Mouse (Mus musculus): ENCODE results near the gene Acsl6. TPM values are rescaled to one million over a fixed set of nuclear protein-coding genes. Genes with fewer than 3 reads are reported as not detected.
"Not testable (repeated sequence)": the region's sequence is repeated elsewhere in the genome, so short reads cannot be mapped to it uniquely, and the experiment has no call there.

Acsl6 gene
- total RNA-seq, 1 experiment from 2014 or later = not detected

DNA sequence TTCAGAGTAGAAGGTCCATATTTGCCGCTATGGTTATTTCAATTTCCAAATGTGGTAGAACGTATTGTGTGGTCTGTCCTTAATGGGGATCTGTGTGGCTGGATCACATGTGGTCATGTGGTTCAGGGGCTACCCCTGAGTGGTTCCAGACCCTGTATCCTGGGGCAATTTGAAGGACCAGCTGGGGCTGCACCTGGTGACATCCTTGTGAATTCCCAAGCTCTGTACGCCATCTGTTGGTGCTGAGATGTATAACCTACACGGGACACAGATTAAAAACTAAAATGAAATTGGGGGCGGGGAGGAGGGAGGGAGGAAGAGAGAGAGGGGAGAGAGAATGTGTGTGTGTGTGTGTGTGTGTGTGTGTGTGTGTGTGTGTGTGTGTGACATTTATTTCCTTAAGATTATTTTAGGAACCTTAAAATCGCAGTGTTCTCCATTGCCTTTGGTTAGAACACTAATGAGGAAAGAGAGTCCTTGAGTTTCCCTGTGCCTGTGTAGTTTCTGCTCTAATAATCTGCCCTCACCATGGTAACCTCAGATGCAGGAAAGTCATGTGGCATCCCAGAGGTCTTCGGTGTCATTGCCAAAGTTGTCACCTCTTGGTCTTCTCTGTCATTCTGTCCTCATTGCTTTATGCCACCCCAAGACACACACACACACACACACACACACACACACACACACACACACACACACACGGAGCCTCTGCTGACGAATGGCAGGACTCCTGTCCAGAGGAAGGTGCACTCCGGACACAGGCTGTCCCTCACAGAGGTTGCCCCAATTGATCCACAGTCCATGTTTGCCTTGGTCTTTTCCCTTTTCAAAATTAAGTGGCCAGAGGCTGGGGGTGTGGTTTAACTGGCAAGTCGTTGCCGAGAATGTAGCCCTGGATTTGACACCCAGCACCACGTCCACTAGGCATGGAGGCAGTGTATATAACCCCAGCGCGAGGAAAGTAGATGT, 51.3 kb downstream of the Acsl6 start:
- ATAC-seq (replicated peaks; ENCODE audit: insufficient number of reproducible peaks, low FRiP score, low TSS enrichment, poor library complexity, severe bottlenecking) = no peak

GRCm38 (mm10) chr11:54355564-54355955, 52.0 kb downstream of the Acsl6 start:
- no peak for ATAC-seq (replicated peaks; ENCODE audit: insufficient number of reproducible peaks, low FRiP score, low TSS enrichment, poor library complexity, severe bottlenecking)

DNA sequence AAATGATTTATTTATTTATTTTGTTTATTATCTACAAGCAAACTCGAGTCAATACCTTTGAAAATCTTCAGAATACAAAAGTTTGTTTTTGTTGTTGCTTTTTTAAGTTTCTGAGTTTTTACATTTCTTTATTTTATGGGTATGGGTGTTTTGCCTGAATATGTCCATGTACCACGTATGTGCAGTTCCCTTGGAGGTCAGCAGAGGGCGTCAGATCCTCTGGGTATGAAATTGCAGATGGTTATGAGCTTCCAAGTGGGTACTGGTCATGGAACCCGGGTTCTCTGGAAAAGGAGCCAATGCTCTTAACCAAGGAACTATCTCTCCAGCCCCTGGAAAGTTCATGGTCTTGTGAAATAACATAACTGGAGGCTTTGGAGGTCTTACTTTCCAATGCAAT, 53.1 kb downstream of the Acsl6 start:
- no peak for ATAC-seq (replicated peaks; ENCODE audit: insufficient number of reproducible peaks, low FRiP score, low TSS enrichment, poor library complexity, severe bottlenecking)

DNA sequence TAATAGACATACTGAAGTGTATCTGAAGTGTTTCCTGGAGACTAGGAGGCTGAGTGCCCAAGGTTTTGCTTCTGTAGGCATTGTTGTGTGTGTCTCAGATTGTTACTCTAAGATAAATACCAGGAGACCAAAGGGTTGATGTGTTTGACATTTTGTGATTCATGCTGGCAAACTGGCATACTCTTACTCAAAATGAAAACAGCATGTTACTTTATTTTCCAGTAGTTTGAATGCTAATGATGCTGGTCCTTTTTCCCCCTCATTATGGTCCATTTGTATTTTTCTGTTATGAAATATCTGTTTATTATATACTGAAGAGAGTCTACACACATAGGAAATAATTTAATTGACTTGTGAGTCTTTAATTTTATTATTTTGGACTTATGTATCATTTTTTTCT, 69.0 kb downstream of the Acsl6 start:
- ATAC-seq (replicated peaks; ENCODE audit: insufficient number of reproducible peaks, low FRiP score, low TSS enrichment, poor library complexity, severe bottlenecking) = no peak

DNA sequence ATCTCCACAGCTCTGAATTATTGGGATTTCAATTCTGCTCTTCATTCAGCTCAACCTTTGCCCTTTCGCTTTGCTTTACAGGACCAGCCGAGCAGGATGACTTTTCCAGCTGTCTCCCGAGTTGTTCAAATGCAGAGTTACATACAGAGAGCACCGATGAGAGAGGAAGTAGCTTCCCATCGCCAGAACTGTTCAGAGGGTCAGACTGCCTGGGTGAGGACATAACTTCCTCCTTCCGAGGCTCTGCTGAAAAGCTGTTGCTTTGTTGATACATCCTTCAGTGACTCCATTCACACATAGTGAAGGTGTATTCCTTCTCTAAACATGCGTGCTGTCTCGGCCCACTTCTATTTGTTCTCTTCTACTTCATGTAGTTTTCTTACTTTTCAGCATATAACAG, 86.8 kb downstream of the Acsl6 start:
- ATAC-seq (replicated peaks; ENCODE audit: insufficient number of reproducible peaks, low FRiP score, low TSS enrichment, poor library complexity, severe bottlenecking) = no peak

DNA sequence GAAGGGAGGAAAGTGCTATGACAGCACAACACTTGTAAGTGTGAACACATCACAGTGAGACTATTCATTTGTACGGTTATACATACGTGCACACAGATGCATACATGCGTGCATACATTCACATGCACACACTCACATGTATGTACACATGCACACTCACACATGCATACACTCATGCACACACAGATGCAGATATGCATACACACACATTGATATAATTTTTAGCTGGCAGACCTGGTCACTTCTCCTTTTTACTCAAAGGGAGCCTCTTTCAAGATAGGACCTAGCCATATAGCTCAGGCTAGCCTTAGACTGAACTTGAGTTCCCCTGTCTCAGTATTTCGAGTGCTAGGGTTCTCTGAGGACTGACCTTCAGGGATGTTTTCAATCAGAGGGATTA, 87.7 kb downstream of the Acsl6 start:
- no peak for ATAC-seq (replicated peaks; ENCODE audit: insufficient number of reproducible peaks, low FRiP score, low TSS enrichment, poor library complexity, severe bottlenecking)

- no peak for ATAC-seq (replicated peaks; ENCODE audit: insufficient number of reproducible peaks, low FRiP score, low TSS enrichment, poor library complexity, severe bottlenecking)
Observed at GRCm38 (mm10) chr11:54396686-54397085, 93.1 kb downstream of the Acsl6 start.

DNA sequence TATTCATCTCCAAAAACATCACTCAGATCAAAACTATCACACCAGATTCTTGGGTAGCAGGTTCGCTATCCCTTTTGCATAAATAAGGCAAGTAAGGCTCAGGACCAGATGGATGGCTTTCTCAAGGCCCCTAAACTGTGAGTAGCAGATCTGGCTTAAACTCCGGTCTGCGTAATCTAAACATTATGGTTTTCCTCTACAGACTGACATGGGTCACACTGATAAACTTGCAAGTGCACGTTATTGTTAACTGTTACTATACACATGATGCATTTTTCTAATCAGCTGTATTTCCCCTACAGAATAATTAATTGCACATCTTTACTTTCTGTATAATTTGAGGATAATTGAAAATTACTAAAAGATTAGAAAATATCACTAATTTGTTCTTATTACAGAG, 94.5 kb downstream of the Acsl6 start:
- ATAC-seq (replicated peaks; ENCODE audit: insufficient number of reproducible peaks, low FRiP score, low TSS enrichment, poor library complexity, severe bottlenecking) = no peak

DNA sequence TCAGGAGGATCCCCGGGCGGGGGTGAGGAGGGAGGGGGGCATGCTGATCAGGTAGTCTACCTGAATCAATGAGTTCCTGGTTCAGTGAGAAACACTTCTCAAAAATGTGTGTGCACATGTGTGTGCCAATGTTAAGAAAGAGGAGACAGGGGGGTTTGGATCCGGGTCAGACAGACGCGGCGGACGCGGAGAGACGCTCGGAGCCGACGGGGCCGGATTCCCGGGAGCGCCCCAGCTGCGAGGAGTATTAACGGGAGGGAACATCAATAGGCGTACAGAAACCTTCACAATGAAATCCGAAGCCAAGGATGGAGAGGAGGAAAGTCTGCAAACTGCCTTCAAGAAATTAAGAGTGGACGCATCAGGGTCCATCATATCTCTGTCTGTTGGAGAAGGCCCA, 97.2 kb downstream of the Acsl6 start:
- ATAC-seq (replicated peaks; ENCODE audit: insufficient number of reproducible peaks, low FRiP score, low TSS enrichment, poor library complexity, severe bottlenecking) = not testable (repeated sequence)

- no peak for ATAC-seq (replicated peaks; ENCODE audit: insufficient number of reproducible peaks, low FRiP score, low TSS enrichment, poor library complexity, severe bottlenecking)
Observed at GRCm38 (mm10) chr11:54404885-54405284, 101.3 kb downstream of the Acsl6 start.

- no peak for ATAC-seq (replicated peaks; ENCODE audit: insufficient number of reproducible peaks, low FRiP score, low TSS enrichment, poor library complexity, severe bottlenecking)
Observed at GRCm38 (mm10) chr11:54406930-54407546, 103.4 kb downstream of the Acsl6 start.

DNA sequence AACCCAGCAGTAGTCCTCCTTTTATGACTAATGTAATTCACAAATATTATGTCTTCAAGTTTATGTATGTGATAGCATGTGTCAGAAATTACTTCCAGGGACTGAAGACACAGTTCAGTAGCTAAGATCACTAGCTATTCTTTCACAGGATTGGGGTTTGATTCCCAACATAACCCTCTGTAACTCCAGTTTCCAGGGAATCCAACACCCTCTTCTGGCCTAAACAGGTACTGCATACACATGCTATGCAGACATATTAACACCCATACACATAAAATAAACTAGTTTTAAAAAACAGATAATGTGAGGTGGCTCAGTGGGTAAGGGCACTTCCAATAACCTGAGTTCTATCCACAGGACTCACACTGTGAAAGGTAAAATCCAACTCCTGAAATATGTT, 107.0 kb downstream of the Acsl6 start:
- ATAC-seq (replicated peaks; ENCODE audit: insufficient number of reproducible peaks, low FRiP score, low TSS enrichment, poor library complexity, severe bottlenecking) = no peak

GRCm38 (mm10) chr11:54413017-54413416, 109.4 kb downstream of the Acsl6 start:
- ATAC-seq (replicated peaks; ENCODE audit: insufficient number of reproducible peaks, low FRiP score, low TSS enrichment, poor library complexity, severe bottlenecking) = no peak

Other genes starting within 250 kb of the Acsl6 start
- gene Pdlim4, start 234.8 kb upstream of the Acsl6 start, total RNA-seq (2017) = 0.29 to 1.6 TPM in 2 of 3 replicates, not detected in the other
- not detected in 3 replicates for gene P4ha2, start 203.7 kb upstream of the Acsl6 start, total RNA-seq (2017)
- gene Csf2, start 54.1 kb upstream of the Acsl6 start, total RNA-seq (2017) = 1.4 to 2.0 TPM in 2 of 3 replicates, not detected in the other
- gene Il3, start 36.5 kb upstream of the Acsl6 start, total RNA-seq (2017) = not detected in 3 replicates
- gene Meikin, start 66.9 kb downstream of the Acsl6 start, total RNA-seq (2017) = not detected in 3 replicates
- 32.3 to 40.4 TPM (median 34.4 TPM) in 3 replicates for gene Fnip1, start 134.4 kb downstream of the Acsl6 start, total RNA-seq (2017)
- 75.1 to 97.7 TPM (median 92.9 TPM) in 3 replicates for gene Rapgef6, start 219.0 kb downstream of the Acsl6 start, total RNA-seq (2017)

All from monocyte, adult 5-6 weeks (primary cell).